Mouse (Mus musculus) heart, embryonic 10.5 days (tissue): Measurements from ENCODE around the gene Tbc1d20. TPM values are rescaled to one million over a fixed set of nuclear protein-coding genes. Genes with fewer than 3 reads are reported as not detected.
"Not testable (repeated sequence)": the region's sequence is repeated elsewhere in the genome, so short reads cannot be mapped to it uniquely, and the experiment has no call there.

ENCODE experiments used
- DNase-seq: peaks from one replicate; pipeline ENCODE4 v3.0.0-alpha.2; 2017; ENCODE audit warnings: low spot score
- H3K27ac ChIP-seq: fragments of 300-500 bp; sonication (generic); 2 replicates; pipeline ENCODE4 v1.5.1; 2016; ENCODE audit warnings: mild to moderate bottlenecking
- H3K27me3 ChIP-seq: fragments of 300-500 bp; sonication (generic); 2 replicates; pipeline ENCODE4 v1.6.1; 2016; ENCODE audit warnings: mild to moderate bottlenecking; ENCODE audit not compliant: poor library complexity, insufficient read depth, severe bottlenecking
- H3K36me3 ChIP-seq: fragments of 300-500 bp; sonication (generic); 2 replicates; pipeline ENCODE4 v1.6.1; 2016; ENCODE audit warnings: mild to moderate bottlenecking, moderate library complexity
- H3K4me1 ChIP-seq: fragments of 300-500 bp; sonication (generic); 2 replicates; pipeline ENCODE4 v1.6.1; 2016; ENCODE audit warnings: mild to moderate bottlenecking
- H3K4me3 ChIP-seq: fragments of 300-500 bp; sonication (generic); 2 replicates; pipeline ENCODE4 v1.5.1; 2016; ENCODE audit warnings: mild to moderate bottlenecking, moderate library complexity
- H3K9me3 ChIP-seq: fragments of 300-500 bp; sonication (generic); 2 replicates; pipeline ENCODE4 v1.6.1; 2016; ENCODE audit warnings: mild to moderate bottlenecking, moderate library complexity
- WGBS: fragments of 180-500 bp; shearing (Covaris S2); methylation state at CpG from one replicate; pipeline ENCODE4 v1.1.7; 2016; 5-methylcytosine and 5-hydroxymethylcytosine counted together
- polyA plus RNA-seq: library from polyadenylated mRNA; unstranded; fragments of >200 nt; fragmentation: Nextera tagmentation; extraction: Ambion mirVana; gene quantifications from 2 replicates; pipeline ENCODE4 v1.2.1, GENCODE M21; 2016

The Tbc1d20 gene
- polyA plus RNA-seq = 29.6 and 34.6 TPM in 2 replicates

DNA sequence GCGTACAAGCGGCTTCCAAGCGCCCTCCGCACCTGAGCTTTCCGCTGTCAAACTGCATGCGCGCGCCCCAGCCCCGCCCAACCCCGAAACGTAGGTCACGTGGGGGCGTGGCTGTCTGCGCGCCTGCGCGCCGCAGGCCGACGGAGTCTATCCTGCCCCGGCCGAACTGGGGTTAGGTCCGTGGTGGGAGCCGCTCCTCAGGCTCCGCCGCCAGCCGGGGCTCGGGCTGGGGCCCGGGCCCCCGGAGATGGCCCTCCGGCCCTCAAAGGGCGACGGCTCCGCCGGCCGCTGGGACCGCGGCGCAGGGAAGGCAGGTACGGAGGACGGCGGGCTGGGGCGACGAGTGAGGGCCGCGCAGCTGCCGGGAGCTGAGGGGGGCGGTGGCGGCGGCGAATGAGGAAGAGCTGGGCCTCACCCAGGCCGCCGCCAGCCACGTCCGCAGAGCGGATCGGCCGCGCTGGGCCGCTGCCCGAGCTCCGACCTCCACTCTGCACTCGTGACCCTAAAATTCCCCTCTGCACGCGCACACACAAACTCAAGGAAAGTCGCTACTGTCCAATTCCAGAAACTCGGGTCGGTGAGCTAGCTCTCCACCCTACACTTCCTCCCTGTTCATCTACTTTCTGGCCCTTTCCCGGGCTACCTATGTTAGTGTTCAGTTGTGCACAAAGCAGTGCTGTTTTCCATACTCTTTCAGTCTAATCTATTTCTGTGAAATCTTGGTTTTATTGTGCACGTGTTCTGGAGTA lies at the start of gene Tbc1d20:
Gene Tbc1d20, plus strand, starts transcription at position 102 of the 749 bp plus-strand sequence.
- Histone ChIP-seq H3K4me3 (peak within 1 kb of the TSS; percentile 95), H3K36me3 (0 out of 2 replicates have a peak, but pooled peaks cover 7% of the 10 kb centered on the region), H3K9me3 (no peaks in the 10 kb centered on the region), H3K4me1 (peaks cover 29% of the 10 kb centered on the region), H3K27ac (peak within 1 kb of the TSS; percentile 97), H3K27me3 (no peaks in the 10 kb centered on the region)
- peak; percentile 96 for DNase-seq
- WGBS = under 1% methylated on average over 69 of the region's 70 CpGs

DNA sequence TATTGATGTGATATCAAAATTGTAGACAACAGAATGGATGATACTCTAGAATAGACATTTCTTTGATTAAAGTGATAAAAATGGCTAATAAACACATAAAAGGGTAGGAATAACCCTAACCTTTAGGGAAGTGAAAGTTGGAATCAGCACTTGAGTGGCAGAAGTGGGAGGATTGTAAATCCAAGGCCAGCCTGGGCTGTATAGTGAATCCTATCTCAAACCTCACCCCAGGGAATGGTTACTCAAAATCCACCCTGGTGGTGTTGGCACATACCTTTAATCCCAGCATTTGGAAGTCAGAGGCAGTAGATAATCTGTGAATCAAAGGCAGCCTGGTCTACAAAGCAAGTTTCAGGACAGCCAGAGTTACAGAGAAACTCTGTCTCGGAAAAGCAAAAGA lies 46.4 kb upstream of the Tbc1d20 start:
- no peak for DNase-seq
- no peaks in the 10 kb centered on the region for H3K4me1 ChIP-seq
- H3K4me3 ChIP-seq = no peak overlapping the region
- H3K27ac ChIP-seq = no peak overlapping the region
- no peaks in the 10 kb centered on the region for H3K9me3 ChIP-seq
- 87% methylated on average over 1 of the region's 1 CpGs for WGBS
- peaks cover 29% of the 10 kb centered on the region for H3K36me3 ChIP-seq
- H3K27me3 ChIP-seq = no peaks in the 10 kb centered on the region

DNA sequence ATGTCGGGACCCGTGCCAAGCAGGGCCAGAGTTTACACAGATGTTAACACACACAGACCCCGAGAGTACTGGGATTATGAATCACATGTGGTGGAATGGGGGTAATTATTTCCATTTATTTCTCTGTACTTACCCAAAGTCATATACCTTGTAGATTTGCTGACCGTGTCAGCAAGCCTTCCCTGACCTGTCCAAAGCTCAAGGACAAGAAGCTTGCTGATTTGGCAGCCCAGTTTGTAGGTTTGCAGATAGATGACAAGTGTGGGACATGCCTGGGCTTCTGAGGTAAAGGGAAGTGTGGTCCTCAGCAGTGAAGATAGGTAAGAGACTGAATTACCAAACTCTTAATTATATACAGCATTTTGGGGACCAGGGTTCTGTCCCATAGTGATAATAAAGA lies 43.1 kb upstream of the Tbc1d20 start:
- Histone ChIP-seq H3K4me1 (no peaks in the 10 kb centered on the region), H3K4me3 (no peak overlapping the region), H3K36me3 (peaks cover 51% of the 10 kb centered on the region), H3K27me3 (no peaks in the 10 kb centered on the region), H3K27ac (no peak overlapping the region), H3K9me3 (no peaks in the 10 kb centered on the region)
- 56% methylated on average over 4 of the region's 4 CpGs for WGBS
- no peak for DNase-seq

DNA sequence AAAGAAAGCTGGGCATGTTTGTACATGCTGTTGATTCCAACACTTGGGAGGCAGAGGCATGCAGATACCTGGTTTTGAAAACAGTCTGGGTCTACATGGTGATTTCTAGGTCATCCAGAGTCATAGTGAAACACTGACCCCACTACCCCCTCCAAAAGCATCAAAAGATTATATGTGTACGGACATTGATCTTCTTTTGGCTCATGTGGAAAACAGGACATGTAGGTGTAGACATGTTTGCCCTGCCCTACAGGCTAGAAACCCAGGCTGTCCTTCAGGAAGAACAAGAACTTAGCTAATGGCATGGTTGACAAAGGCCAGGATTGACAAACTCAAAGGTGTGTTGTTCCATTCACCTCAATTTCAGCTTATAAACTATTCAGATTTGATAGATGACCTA lies 33.9 kb upstream of the Tbc1d20 start:
- H3K27ac ChIP-seq = no peak overlapping the region
- H3K27me3 ChIP-seq = no peaks in the 10 kb centered on the region
- peaks cover 82% of the 10 kb centered on the region for H3K36me3 ChIP-seq
- DNase-seq = no peak
- H3K9me3 ChIP-seq = no peaks in the 10 kb centered on the region
- no peak overlapping the region for H3K4me3 ChIP-seq
- 90% methylated on average over 1 of the region's 1 CpGs for WGBS
- H3K4me1 ChIP-seq = no peaks in the 10 kb centered on the region

DNA sequence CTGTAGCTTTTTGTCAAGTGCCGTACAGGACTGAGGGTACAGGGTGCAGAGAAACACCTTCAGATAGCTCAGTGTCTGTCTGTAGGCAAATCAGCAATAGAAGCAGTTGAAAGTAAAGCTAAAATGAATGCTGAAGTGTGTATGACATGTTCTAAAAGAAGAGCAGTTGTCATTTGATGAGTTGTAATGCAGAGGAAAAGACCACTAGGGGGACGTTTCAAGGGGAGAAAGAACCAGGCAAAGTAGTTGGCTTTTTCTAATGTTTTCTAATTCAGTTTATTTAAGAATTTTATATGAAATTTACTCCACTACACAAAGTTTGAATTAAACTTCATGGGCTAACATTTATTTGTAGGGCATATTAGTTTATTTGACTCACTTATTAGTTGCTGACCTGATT lies 20.0 kb upstream of the Tbc1d20 start:
- H3K4me1 ChIP-seq = no peaks in the 10 kb centered on the region
- no peak overlapping the region for H3K27ac ChIP-seq
- no peaks in the 10 kb centered on the region for H3K9me3 ChIP-seq
- H3K27me3 ChIP-seq = no peaks in the 10 kb centered on the region
- WGBS = 73% methylated on average over 2 of the region's 2 CpGs
- H3K4me3 ChIP-seq = no peak overlapping the region
- DNase-seq = no peak
- peaks cover 85% of the 10 kb centered on the region for H3K36me3 ChIP-seq

DNA sequence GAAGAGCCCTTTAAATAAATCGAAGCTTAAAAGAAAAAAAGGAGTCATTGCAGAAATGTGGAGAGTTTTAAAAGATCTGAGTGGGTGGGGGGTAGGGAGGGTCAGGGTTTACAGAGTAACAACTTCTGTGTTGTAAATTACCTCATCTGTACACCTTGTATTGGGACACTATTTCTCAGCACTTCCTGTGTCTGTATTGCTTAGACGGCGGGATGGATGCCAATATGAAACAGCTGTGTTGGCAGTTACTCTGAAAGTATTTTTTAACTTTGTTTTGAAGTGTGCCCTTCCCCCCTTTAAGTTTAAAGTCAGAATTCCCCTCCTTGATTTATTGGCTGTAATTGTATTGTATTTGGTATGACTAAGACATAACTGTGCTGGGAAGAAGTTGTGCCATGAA lies 12.2 kb upstream of the Tbc1d20 start:
- no peak for DNase-seq
- Histone ChIP-seq H3K27ac (no peak overlapping the region), H3K4me3 (no peak overlapping the region), H3K4me1 (no peaks in the 10 kb centered on the region), H3K27me3 (no peaks in the 10 kb centered on the region), H3K9me3 (no peaks in the 10 kb centered on the region), H3K36me3 (peaks cover 80% of the 10 kb centered on the region)
- WGBS = 91% methylated on average over 3 of the region's 3 CpGs

DNA sequence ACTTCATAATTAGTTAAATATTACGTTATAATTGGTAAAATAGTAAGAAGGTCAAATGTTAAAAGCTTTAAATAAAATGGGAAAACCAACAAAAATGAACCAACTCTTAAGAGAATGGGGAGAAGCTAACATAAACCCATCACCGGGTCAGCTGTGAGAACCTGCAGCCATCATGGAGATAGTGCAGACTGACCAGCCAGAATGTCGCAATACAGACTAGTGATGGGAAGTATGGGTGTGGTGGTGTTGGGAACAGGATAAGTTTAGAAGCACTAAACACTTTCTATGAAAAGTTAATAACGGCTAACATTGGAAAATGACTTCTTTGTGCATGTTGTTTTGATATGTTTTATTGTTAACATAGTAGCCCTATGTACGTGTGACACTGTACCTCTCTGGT lies 6.1 kb upstream of the Tbc1d20 start:
- Histone ChIP-seq H3K9me3 (no peaks in the 10 kb centered on the region), H3K4me1 (no peaks in the 10 kb centered on the region), H3K27ac (no peak overlapping the region), H3K36me3 (peaks cover 46% of the 10 kb centered on the region), H3K4me3 (no peak overlapping the region), H3K27me3 (no peaks in the 10 kb centered on the region)
- 91% methylated on average over 5 of the region's 5 CpGs for WGBS
- no peak for DNase-seq

DNA sequence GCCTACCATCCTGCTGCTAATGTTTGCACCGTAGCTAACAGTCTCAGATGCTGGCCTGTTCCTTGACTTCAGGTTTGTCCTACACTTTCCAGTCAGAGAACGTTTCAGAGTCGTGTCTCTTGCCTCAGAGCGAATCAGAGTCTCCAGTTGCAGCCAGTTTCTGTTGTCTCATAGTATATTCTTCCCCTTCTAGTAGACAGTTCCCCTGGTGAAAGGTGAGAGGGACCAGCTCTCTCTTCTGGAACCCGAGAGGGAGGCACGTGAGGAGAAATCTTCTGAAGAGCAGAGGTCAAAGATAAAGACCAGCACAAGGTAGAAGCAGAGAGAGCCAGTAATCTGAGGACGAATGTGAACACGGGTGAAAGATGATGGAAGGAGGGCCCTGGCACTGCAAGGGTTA lies 5.6 kb upstream of the Tbc1d20 start:
- WGBS = 65% methylated on average over 8 of the region's 8 CpGs
- no peak for DNase-seq
- Histone ChIP-seq H3K9me3 (no peaks in the 10 kb centered on the region), H3K27ac (no peak overlapping the region), H3K27me3 (no peaks in the 10 kb centered on the region), H3K36me3 (peaks cover 41% of the 10 kb centered on the region), H3K4me1 (0 out of 2 replicates have a peak, but pooled peaks cover 1% of the 10 kb centered on the region), H3K4me3 (no peak overlapping the region)

DNA sequence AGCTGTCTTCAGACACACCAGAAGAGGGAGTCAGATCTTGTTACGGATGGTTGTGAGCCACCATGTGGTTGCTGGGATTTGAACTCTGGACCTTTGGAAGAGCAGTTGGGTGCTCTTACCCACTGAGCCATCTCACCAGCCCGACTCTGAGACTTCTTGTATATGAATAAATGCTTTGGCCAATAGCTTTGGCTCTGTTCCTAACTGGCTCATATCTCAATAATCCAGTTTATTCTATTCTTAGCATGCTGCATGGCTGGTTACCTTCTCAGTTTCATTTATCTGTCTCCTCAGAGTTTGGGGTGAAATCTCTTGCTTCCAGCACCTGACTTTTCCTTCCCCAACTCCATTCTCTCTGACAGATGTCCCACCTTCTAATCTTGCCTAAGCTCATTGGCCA lies 4.0 kb upstream of the Tbc1d20 start:
- not testable (repeated sequence) for H3K9me3 ChIP-seq, H3K27me3 ChIP-seq, DNase-seq, H3K4me1 ChIP-seq, H3K27ac ChIP-seq, H3K4me3 ChIP-seq
- 78% methylated on average over 2 of the region's 2 CpGs for WGBS
- peaks cover 25% of the 10 kb centered on the region for H3K36me3 ChIP-seq

DNA sequence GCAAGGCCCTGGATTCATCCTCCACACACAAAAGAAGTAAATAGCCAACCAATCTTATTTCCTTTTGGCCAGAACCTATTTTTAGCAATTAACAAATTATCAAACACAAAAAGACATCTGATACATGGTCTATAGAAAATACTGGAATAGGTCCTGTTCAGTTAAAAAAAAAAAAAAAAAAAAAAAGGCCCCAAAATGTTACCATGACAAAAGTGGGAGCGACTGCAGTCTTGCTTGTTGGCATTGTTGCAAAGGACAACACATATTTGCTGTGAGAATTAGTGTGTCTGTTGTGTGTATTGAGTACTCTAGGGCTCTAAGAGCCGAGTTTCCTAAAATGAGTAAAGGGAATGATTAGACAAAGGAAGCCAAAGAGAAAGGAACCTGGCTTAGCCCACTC lies 1.2 kb upstream of the Tbc1d20 start:
- Histone ChIP-seq H3K4me1 (peaks cover 21% of the 10 kb centered on the region), H3K27me3 (no peaks in the 10 kb centered on the region), H3K9me3 (no peaks in the 10 kb centered on the region), H3K4me3 (no peak overlapping the region), H3K27ac (no peak overlapping the region), H3K36me3 (peaks cover 3% of the 10 kb centered on the region; the same call in 1 of the 2 replicates)
- no peak for DNase-seq
- WGBS = 65% methylated on average over 2 of the region's 2 CpGs

DNA sequence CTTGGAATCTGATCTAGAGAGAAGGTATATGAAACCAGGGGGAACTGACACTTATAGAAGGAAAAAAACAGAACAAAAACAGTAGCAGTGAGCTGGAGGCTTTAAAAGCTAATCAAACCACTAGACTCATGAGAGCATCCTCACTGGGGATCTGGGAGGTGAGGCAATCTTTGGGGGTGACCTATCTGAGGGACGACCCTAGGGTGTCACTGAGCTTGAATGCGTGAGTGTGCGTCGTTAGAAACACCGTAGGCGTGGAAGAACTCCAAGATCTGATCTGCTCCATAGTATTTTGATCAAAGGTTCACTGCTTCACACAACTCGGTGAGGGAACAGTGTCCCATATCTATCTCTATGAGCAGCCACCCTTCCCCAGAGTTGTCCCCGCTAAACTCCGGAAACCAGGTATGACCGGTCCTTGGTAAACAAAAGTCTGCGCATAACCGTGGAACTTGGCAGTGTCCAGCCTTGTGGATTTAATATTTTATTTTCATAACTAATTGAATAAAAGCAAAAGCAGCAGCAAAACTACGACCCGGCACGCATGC lies 375 bp upstream of the Tbc1d20 start:
- Histone ChIP-seq H3K4me1 (peaks cover 29% of the 10 kb centered on the region), H3K4me3 (peak overlapping the region; percentile 95), H3K9me3 (no peaks in the 10 kb centered on the region), H3K27ac (peak overlapping the region; percentile 97), H3K36me3 (0 out of 2 replicates have a peak, but pooled peaks cover 4% of the 10 kb centered on the region), H3K27me3 (no peaks in the 10 kb centered on the region)
- no peak for DNase-seq
- WGBS = 2% methylated on average over 15 of the region's 15 CpGs

DNA sequence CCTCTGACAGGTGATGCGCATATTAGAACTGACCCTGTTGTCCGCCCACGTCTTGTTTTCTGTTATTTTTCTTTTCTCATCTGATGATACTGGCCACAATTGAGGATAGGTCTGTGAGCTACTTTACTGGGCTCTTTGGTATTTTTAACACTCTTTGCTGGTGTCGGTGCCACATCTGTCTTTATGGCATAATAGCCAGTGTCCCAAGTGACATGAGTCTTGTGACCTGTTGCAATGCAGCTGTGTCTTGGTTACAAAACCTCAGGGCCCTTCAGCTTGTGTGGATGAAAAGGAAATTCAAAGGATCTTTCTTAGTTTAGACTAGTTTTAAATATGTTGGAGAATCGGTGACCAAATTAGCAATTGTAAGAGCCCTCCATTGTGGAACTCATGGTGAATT lies 913 bp downstream of the Tbc1d20 start:
- Histone ChIP-seq H3K36me3 (0 out of 2 replicates have a peak, but pooled peaks cover 7% of the 10 kb centered on the region), H3K4me3 (peak overlapping the region; percentile 95), H3K27ac (peak overlapping the region; percentile 97; the same call in 1 of the 2 replicates), H3K4me1 (peaks cover 29% of the 10 kb centered on the region), H3K9me3 (no peaks in the 10 kb centered on the region), H3K27me3 (no peaks in the 10 kb centered on the region)
- DNase-seq = no peak
- WGBS = 40% methylated on average over 5 of the region's 5 CpGs

DNA sequence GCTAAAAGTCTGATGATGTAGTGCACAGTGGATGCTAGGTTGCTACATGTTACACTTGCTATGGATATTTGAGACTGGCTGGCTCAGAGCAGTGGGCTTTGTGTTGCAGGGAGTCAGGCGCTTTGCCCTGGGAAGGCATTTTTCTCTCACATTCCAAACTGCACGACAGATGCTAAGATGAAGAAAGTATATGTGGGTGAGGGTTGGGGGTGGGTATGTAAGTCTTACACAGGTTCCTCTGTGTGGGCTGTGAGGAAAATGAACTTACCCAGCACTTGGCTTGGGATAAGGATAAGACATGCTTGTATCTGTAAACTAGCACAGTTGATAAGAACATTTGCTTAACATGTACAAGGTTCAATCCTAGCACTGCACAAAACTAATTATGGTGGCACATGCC lies 9.2 kb downstream of the Tbc1d20 start:
- H3K4me3 ChIP-seq = no peak overlapping the region
- 79% methylated on average over 2 of the region's 2 CpGs for WGBS
- H3K9me3 ChIP-seq = no peaks in the 10 kb centered on the region
- H3K36me3 ChIP-seq = peaks cover 62% of the 10 kb centered on the region
- no peak overlapping the region for H3K27ac ChIP-seq
- H3K27me3 ChIP-seq = no peaks in the 10 kb centered on the region
- no peak for DNase-seq
- H3K4me1 ChIP-seq = peaks cover 8% of the 10 kb centered on the region; the same call in 1 of the 2 replicates
